Mouse (Mus musculus) left cerebral cortex, adult 11 months (tissue): ENCODE data around the gene Anapc5.

ENCODE experiments used
- DNase-seq: peaks from one replicate; pipeline ENCODE4 v3.0.0; 2022; ENCODE audit warnings: low spot score

Anapc5 gene

GRCm38 (mm10) chr5:122820777-122821523 is at the start of gene Anapc5:
Anapc5 (minus strand) TSS chr5:122821339.
- peak; percentile 89 for DNase-seq

- no peak for DNase-seq
These were observed 41.9 kb upstream of the Anapc5 start for GRCm38 (mm10) chr5:122863053-122863452.

- no peak for DNase-seq
These were observed 34.7 kb upstream of the Anapc5 start for GRCm38 (mm10) chr5:122855858-122856257.

- DNase-seq, result no peak
These were observed 31.5 kb upstream of the Anapc5 start for GRCm38 (mm10) chr5:122852611-122853010.

- peak; percentile 24 for DNase-seq
These were observed 29.3 kb upstream of the Anapc5 start for GRCm38 (mm10) chr5:122850319-122851002.

GRCm38 (mm10) chr5:122849521-122850318 is 28.6 kb upstream of the Anapc5 start, which contains the start of gene Rnf34:
Rnf34 (plus strand) TSS chr5:122850048.
- DNase-seq, result peak; percentile 95

- DNase-seq, result no peak
These were observed 22.7 kb upstream of the Anapc5 start for GRCm38 (mm10) chr5:122843799-122844198.

- DNase-seq, result no peak
These were observed 20.0 kb upstream of the Anapc5 start for GRCm38 (mm10) chr5:122841126-122841525.

- no peak for DNase-seq
These were observed 11.9 kb upstream of the Anapc5 start for GRCm38 (mm10) chr5:122832996-122833395.

- DNase-seq, result no peak
These were observed 11.4 kb upstream of the Anapc5 start for GRCm38 (mm10) chr5:122832536-122832935.

GRCm38 (mm10) chr5:122825099-122825498 is 4.0 kb upstream of the Anapc5 start:
- DNase-seq, result no peak

- no peak for DNase-seq
These were observed 3.3 kb upstream of the Anapc5 start for GRCm38 (mm10) chr5:122824450-122824849.

- no peak for DNase-seq
These were observed 2.8 kb upstream of the Anapc5 start for GRCm38 (mm10) chr5:122823976-122824375.

- DNase-seq, result no peak
These were observed 1.3 kb upstream of the Anapc5 start for GRCm38 (mm10) chr5:122822441-122822840.

- DNase-seq, result no peak
These were observed 366 bp upstream of the Anapc5 start for GRCm38 (mm10) chr5:122821524-122821885.

- no peak for DNase-seq
These were observed 8.4 kb downstream of the Anapc5 start for GRCm38 (mm10) chr5:122812699-122813098.

GRCm38 (mm10) chr5:122811364-122812079 is 9.6 kb downstream of the Anapc5 start:
- DNase-seq, result no peak

- DNase-seq, result no peak
These were observed 15.6 kb downstream of the Anapc5 start for GRCm38 (mm10) chr5:122805503-122805902.

GRCm38 (mm10) chr5:122802706-122803105 is 18.4 kb downstream of the Anapc5 start:
- DNase-seq, result no peak

GRCm38 (mm10) chr5:122801684-122802083 is 19.5 kb downstream of the Anapc5 start:
- no peak for DNase-seq

- DNase-seq, result no peak
These were observed 20.7 kb downstream of the Anapc5 start for GRCm38 (mm10) chr5:122800345-122801010.
